Mouse (Mus musculus) CD4-positive helper T cell, adult 2 months (primary cell): ENCODE results near the gene Agk.

Experiments used
- DNase-seq: peaks from one replicate; pipeline ENCODE4 v3.0.0-alpha.2; 2012; ENCODE audit warnings: low read depth, missing footprints, low spot score

Gene Agk

DNA sequence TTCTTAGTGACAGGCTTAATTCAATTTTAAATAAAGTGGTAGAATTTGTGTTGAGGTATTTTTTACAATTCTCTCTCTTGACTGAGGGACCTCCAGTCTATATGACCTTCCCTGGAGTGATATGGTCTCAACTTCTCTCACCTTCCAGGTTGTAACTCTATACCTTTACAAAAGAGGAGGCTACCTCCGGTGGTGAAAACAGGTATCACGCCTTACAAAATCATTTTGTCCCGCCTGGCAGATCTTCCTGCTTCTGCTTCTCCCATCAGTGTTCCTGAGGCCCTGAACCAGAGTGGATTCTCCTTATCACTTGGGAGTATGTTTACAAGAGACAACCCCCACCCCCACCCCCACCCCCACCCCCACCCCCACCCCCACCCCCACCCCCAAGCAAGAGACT, 116.8 kb downstream of the Agk start:
- DNase-seq, result peak; percentile 21

DNA sequence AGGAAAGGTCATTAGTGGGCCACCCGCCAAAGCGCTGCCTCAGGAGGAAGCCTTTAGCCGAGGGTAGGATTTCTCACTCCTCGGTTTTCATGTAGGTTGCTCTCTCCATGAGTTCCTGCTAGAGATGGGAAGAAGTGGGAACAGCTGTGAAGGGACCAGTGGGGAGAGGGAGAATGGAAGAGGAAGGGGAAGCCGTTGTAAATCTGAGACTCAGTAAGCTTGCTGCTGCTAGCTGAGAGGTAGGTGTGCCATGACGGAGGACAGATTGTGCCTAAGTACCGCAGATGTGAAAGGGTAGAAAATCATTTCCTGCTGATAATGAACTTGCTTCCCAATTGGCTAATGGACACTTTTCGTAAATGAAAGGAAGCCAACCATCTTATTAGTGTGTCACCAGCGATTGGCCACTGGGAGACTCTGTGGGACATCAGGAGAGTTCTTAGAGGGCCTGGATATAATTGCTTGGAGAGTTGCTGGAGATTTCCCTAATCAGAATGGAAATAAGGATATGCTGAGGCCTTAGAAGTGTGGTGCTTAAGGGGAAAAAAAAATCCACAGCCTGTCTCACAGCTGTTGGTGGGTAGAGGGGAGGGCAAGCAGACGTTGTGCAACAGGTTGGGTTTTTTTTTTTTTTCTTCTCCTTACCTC, 118.4 kb downstream of the Agk start:
- no peak for DNase-seq
